Mouse (Mus musculus) layer of hippocampus, postnatal 25 days (tissue): ENCODE data around the gene Grm1. TPM values are rescaled to one million over a fixed set of nuclear protein-coding genes. Genes with fewer than 3 reads are reported as not detected.

Source experiments
- total RNA-seq, 2 experiments: library from RNA; stranded (reverse); gene quantifications; 2 replicates each; pipeline ENCODE4 v1.2.3; 2021

Grm1 gene
- total RNA-seq, 2 experiments from 2014 or later, result 59.8 to 61.8 TPM

Other genes with a start within 250 kb of the Grm1 start
- 10 to 100 TPM; 42.7 to 45.5 TPM for gene Shprh, start 67.1 kb upstream of the Grm1 start, total RNA-seq
- 1 to 10 TPM; 8.2 to 9.2 TPM for gene Fbxo30, start 199.0 kb upstream of the Grm1 start, total RNA-seq